Mouse (Mus musculus): ENCODE measurements at regions not wholly inside any gene's neighbourhood (a gene's known extent, or its start where the extent isn't known, plus 50 kb on each side); places are given as distances from the start of the nearest gene placed in this dataset.
"Not testable (repeated sequence)": the region's sequence is repeated elsewhere in the genome, so short reads cannot be mapped to it uniquely, and the experiment has no call there.

DNA sequence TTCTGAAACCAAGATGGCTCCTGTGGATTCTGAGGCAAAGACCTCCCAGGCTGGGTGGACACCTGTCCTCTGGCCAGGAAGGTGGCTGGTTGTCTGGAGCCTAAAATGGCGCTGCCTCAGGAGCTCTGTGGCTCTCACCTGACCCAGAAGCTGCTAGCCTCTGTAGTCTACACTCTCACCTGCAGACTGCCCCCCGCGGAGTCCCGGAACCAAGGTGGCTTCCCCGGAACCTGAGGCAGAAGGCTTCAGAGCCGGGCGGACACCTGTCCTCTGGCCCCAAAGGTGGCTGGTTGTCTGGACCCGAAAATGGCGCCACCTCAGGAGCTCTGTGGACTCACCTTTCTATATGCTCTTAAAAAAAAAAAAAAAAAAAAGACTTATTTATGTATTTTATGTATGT lies 481.2 kb upstream of the Brinp1 start:
- DNase-seq (ENCODE audit: low spot score): no peak

DNA sequence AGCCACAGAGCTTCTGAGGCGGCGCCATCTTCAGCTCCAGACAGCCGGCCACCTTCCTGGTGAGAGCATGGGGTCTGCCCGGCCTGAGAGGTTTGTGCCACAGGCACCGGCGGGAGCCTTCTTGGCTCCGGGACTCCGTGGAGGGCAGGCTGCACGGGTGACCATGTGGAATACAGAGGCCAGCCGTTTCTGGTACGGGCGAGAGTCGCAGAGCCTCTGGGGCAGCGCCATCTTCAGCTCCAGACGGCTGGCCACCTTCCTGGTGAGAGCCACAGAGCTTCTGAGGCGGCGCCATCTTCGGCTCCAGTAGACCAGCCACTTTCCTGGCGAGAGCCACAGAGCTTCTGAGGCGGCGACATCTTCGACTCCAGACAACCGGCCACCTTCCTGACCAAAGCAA lies 456.2 kb upstream of the Brinp1 start:
- DNase-seq (ENCODE audit: low spot score): not testable (repeated sequence)

DNA sequence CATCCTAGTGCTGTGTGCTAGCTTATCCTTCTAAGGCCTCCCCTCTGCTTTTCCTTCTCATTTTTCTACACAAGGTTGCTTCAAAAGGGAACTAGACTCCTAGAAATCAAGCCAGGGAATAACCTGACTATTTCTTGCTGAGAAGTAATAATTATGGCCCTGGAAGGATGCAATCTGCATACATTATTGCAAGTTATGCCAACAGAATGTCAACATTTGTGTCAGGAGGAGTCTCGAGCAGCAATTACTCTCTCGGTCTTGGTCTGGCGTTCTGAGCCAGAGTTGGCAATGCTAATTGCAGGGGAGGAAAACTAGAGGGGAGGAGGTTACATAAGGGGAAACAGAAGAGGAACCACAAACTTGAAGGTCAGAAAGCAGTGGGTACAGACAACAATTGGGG lies 441.3 kb upstream of the Brinp1 start:
- no peak for DNase-seq (ENCODE audit: low spot score)

DNA sequence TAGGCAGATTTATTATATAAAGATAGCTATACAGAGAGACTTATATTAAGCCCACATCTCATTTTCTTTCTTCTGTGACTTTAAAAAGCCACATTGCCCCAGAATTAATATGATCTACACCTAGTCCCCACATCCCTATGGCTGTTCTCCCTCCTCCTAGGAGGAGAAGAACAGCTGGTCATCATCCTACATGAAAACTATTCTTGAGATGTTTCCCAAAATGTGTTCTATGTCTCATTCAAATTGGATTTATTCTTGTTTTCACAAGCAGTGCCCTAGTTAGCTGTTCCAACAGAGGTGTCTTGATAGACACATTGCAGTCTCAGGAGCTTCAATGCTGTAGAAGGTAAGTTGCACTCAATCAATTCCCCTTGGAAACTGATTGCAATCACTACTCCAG lies 429.1 kb upstream of the Brinp1 start:
- DNase-seq (ENCODE audit: low spot score): no peak

DNA sequence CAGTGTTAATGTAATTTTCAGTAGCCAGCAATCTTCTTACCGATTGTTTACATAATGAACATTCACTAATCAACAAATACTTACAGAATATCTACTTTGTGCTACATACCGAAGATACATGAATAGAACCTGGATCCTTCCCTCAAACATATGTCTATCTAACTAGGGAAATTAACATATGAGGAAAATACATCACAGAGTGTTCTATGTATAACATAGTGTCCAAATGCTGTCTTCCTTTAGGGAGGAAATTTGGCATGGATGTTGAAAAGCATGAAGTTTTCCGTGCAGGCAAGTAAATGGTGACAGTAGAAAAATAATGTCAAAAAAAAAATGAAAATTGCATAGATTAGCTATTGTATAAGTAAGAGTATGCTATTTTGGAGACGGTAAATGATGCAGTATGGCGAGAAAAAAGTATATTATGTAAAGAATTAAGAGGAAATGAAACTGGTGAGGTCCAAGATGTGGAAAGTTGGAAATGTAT lies 392.8 kb upstream of the Brinp1 start:
- no peak for DNase-seq (ENCODE audit: low spot score)

DNA sequence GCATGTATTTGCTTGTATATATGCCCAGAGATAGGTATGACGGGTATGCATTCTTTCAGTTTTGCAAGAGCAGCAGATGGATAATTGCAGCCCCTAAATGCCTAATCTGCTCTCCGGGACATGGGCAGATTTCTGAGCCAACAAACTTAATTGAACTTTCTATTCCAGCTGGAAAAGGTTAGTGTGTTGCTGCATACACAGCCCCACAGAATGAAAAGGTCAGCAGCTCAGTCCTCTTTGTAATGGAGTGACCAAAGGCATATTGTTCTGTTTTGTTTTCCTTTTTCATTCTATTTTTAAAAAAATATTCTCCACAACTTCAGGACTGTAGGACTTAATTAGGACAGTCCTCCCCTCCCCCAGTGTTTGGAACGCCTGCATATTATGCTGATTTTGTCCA lies 373.4 kb upstream of the Brinp1 start:
- DNase-seq (ENCODE audit: low spot score): no peak

Data from embryo, embryonic 10.5 days (tissue).